Mouse (Mus musculus) spleen, adult 2 months (tissue): ENCODE measurements around the gene Trabd2b. TPM values are rescaled to one million over a fixed set of nuclear protein-coding genes. Genes with fewer than 3 reads are reported as not detected.

ENCODE experiments used
- DNase-seq, 2 experiments: peaks; one replicate each; pipeline versions ENCODE4 v3.0.0 to v3.0.0-alpha.2; 2012 to 2021; ENCODE audit warnings: low spot score in 2 of 2, low read depth in 1 of 2
- H3K27ac ChIP-seq: fragments of 200-500 bp; 2 replicates; pipeline ENCODE4 v1.5.1; 2012; ENCODE audit warnings: low read length, inconsistent platforms; ENCODE audit not compliant: insufficient read depth
- H3K27me3 ChIP-seq: fragments of 200-500 bp; 2 replicates; pipeline ENCODE4 v1.6.1; 2012; ENCODE audit warnings: mild to moderate bottlenecking, moderate library complexity, low read length, inconsistent platforms; ENCODE audit not compliant: control insufficient read depth, insufficient read depth
- H3K36me3 ChIP-seq: fragments of 200-500 bp; 2 replicates; pipeline ENCODE4 v1.6.1; 2012; ENCODE audit warnings: mild to moderate bottlenecking, low read length, inconsistent platforms; ENCODE audit not compliant: control insufficient read depth, insufficient read depth
- H3K4me1 ChIP-seq: fragments of 200-500 bp; 2 replicates; pipeline ENCODE4 v1.6.1; 2011; ENCODE audit warnings: inconsistent platforms; ENCODE audit not compliant: control insufficient read depth, insufficient read depth, insufficient read length
- H3K4me3 ChIP-seq: fragments of 200-500 bp; 2 replicates; pipeline ENCODE4 v1.5.1; 2011; ENCODE audit warnings: mild to moderate bottlenecking, inconsistent platforms; ENCODE audit not compliant: insufficient read depth, insufficient read length; ENCODE audit errors: extremely low read depth
- CTCF ChIP-seq: fragments of 200-500 bp; IDR thresholded peaks from 2 replicates; pipeline ENCODE4 v1.5.1; 2011; ENCODE audit warnings: mild to moderate bottlenecking, inconsistent platforms; ENCODE audit not compliant: insufficient read depth, insufficient read length, insufficient replicate concordance; ENCODE audit errors: extremely low read depth
- POLR2A ChIP-seq: fragments of 200-500 bp; IDR thresholded peaks from 2 replicates; pipeline ENCODE4 v1.6.1; 2011; ENCODE audit warnings: low read depth, low read length, inconsistent platforms
- WGBS: fragments of 180-500 bp; shearing (Covaris S2); methylation state at CpG from one replicate; pipeline ENCODE4 v1.1.7; 2018; 5-methylcytosine and 5-hydroxymethylcytosine counted together
- polyA plus RNA-seq: library from polyadenylated mRNA; depleted of rRNA; stranded (reverse); fragments of >200 nt; gene quantifications from 2 replicates; pipeline ENCODE4 v1.2.3, GENCODE M21; 2012; rRNA removed

Trabd2b gene
- polyA plus RNA-seq, 1 experiment = 0.42 TPM

DNA sequence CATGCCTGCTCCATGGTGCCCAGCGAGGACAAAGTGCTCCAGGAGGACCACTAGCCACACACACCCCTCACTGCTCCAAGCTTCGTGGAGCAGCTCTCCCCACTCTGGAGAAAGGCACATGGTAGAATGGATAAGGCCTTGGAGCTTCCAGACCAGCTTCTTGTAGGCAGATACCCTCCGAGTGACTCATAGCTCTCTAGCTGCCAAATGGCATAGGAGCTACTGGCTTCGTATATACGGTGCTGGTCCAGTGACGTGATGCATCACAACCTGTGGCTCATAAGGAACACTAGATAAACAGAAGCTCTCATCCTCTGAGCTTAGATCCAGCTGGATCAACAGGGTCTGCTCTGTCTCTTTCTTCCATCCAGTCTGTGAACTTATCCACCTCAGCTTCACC lies 244.0 kb downstream of the Trabd2b start:
- WGBS = 90% methylated on average over 6 of the region's 6 CpGs
- Histone ChIP-seq H3K4me1 (peaks cover 11% of the 10 kb centered on the region; the same call in 1 of the 2 replicates), H3K4me3 (no peak overlapping the region), H3K27ac (0 out of 2 replicates have a peak overlapping the region, but pooled peaks have one; percentile 72), H3K27me3 (no peaks in the 10 kb centered on the region), H3K36me3 (no peaks in the 10 kb centered on the region)
- DNase-seq = no peak
- TF ChIP-seq POLR2A (no peak), CTCF (no peak)

DNA sequence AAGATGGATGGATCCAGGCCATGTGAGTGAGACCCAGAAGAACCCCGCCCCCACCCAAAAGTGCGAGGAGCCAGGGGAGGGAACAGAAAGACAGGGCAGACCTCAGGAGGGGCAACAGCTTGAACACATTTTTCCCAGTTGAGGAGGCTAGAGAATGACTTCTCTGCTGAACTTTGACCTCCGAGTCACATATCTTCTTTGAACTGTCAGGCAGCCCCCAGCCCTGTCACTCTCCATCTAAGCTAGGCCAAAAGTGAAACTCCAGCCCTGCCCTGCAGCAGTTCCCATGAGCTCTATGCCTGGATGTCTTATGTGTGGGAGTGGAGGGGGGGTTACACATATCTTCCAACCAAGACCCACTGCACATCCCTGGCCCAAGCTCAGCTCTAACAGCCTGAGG lies 244.5 kb downstream of the Trabd2b start:
- Histone ChIP-seq H3K27ac (peak overlapping the region; percentile 72), H3K4me3 (no peak overlapping the region), H3K27me3 (no peaks in the 10 kb centered on the region), H3K36me3 (no peaks in the 10 kb centered on the region), H3K4me1 (peaks cover 11% of the 10 kb centered on the region; the same call in 1 of the 2 replicates)
- no peak for DNase-seq
- TF ChIP-seq POLR2A (no peak), CTCF (no peak)
- WGBS = 89% methylated on average over 3 of the region's 3 CpGs

DNA sequence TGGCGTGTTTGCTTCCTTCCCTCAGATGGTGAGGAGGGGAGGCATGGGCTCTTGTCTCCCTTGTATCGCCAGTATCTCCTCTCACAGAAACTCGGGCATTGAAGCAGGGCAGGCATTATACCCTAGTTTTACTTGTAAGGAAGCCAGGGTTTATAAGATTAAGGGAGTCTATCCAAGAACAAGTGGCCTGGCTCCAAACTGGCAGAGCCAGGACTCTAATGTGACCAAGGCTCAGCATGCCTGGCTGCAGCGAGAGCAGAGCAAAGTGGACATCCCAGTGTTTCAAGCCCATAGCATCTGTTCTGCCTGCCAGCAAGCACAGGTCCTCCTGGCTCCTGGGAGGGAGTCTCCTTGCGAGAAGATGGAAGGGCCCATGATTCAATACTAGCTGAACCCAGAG lies 245.1 kb downstream of the Trabd2b start:
- DNase-seq = no peak
- H3K4me1 ChIP-seq = peaks cover 11% of the 10 kb centered on the region; the same call in 1 of the 2 replicates
- TF ChIP-seq CTCF (no peak), POLR2A (no peak)
- no peaks in the 10 kb centered on the region for H3K36me3 ChIP-seq
- H3K27ac ChIP-seq = peak overlapping the region; percentile 72
- H3K27me3 ChIP-seq = no peaks in the 10 kb centered on the region
- 85% methylated on average over 5 of the region's 5 CpGs for WGBS
- H3K4me3 ChIP-seq = no peak overlapping the region

DNA sequence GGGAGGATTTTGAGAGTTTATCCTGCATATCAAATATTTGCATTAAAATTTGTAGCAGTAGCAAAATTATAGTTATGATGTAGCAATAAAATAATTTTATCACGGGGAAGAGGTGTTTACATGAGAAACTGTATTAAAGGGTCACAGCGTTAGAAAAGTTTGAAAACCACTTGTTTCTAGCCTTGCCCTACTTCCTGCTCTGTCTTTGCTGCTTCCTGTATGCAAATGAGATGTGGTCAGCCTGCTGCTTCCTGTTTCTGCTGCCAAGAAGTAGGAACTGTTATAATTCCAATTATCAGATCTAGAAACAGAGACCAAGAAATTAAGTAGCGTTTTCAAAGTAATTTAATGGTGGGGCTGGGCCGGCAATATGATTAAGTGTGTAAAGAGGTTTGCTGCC lies 245.9 kb downstream of the Trabd2b start:
- H3K27ac ChIP-seq = peak overlapping the region; percentile 71
- TF ChIP-seq CTCF = no peak
- 9% methylated on average over 4 of the region's 4 CpGs for WGBS

DNA sequence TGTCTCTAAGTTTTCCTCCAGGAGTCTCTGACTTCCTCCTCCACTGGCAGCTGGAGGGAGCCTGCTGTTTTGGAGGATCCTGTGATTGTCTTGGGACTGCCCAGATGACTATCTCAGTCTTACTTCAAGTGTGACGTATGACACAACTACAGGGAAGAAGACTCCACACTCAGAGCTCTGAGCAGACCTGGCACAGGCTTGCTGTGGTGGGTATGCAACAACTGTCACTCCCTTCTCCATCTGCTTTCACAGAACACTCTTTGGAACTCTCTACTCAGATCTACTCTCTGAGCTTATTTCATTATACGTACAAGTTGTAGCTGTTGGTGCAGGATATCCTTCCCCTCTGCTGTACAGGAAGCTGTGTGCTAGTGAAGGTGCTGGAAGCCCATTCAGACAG lies 251.4 kb downstream of the Trabd2b start:
- 55% methylated on average over 2 of the region's 2 CpGs for WGBS
- Histone ChIP-seq H3K4me1 (peaks cover 2% of the 10 kb centered on the region; the same call in 1 of the 2 replicates), H3K27me3 (no peaks in the 10 kb centered on the region), H3K4me3 (no peak overlapping the region), H3K36me3 (no peaks in the 10 kb centered on the region), H3K27ac (no peak overlapping the region)
- no peak for TF ChIP-seq CTCF
- DNase-seq = no peak

More for the DNA sequence above, 245.9 kb downstream of the Trabd2b start:
- no peak overlapping the region for H3K4me3 ChIP-seq
- no peaks in the 10 kb centered on the region for H3K27me3 ChIP-seq
- peak; percentile 29 to 63 for DNase-seq
- H3K4me1 ChIP-seq = peaks cover 11% of the 10 kb centered on the region; the same call in 1 of the 2 replicates
- no peaks in the 10 kb centered on the region for H3K36me3 ChIP-seq

DNA sequence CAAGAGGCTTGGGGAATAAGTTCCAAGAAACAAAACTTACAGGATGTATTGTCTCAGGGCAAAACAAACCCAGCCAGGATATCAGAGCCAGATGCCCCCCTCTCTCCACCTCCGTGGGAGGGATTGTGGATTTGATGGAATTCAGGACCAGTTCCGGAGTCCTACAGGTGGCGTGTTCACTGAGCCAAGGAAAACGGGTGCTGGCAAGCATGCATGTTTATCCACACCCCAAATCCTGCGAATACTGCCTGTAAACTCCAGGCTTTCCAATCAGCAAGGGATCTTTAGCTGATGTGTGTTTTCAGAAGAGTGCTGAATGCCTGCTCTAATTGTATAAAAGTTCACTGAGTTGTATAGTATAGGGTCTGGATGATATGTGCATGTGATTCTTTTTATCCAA lies 253.4 kb downstream of the Trabd2b start:
- no peak overlapping the region for H3K4me3 ChIP-seq
- DNase-seq = no peak
- no peaks in the 10 kb centered on the region for H3K4me1 ChIP-seq
- 91% methylated on average over 5 of the region's 5 CpGs for WGBS
- no peaks in the 10 kb centered on the region for H3K36me3 ChIP-seq
- no peaks in the 10 kb centered on the region for H3K27me3 ChIP-seq
- no peak overlapping the region for H3K27ac ChIP-seq
- TF ChIP-seq POLR2A (no peak), CTCF (no peak)

DNA sequence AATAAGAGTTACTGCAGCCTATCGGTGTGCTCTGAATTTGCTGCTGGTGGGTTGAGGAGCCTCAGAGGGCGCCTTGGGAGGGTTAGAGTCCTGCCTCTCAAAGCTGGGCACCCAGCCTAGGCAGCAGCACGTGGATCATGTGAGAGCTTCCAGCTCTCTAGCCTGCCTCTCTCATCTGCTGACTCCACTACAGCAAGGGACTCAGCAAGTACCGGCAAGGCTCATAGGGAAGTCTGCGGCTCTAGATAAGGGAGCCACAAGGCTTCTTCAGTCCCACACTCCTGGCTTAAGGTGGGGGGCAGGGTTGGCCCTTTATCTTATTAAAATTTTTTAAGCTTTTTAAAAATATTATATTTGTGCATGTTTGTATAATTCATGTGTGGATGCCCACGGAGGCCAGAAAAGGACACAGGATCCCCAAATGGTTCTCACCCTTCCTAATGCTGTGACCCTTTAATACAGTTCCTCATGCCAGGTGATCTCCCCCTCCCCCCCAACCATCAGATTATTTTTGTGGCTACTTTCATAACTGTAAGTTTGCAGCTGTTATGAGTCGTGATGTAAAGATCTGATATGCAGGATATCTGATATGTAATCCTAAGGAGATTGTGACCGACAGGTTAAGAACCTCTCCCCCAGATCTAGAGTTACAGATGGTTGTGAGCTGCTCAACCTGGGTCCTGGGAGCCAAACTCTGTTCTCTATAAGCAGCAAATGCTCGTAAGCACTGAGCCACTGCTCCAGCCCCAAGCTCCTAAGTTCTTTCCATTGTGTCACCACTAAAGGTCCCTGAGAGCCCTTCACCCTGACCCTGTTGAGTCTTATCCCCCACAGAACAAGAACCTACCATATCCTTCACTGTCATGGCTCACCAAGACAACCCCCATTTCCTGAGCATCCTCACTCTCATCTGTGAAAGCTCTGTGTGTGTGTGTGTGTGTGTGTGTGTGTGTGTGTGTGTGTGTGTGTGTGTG lies 257.8 kb downstream of the Trabd2b start:
- no peak for DNase-seq
- Histone ChIP-seq H3K27me3 (no peaks in the 10 kb centered on the region), H3K4me3 (no peak overlapping the region), H3K27ac (no peak overlapping the region), H3K36me3 (no peaks in the 10 kb centered on the region), H3K4me1 (no peaks in the 10 kb centered on the region)
- TF ChIP-seq CTCF = no peak
- TF ChIP-seq POLR2A = no peak
- WGBS = 39% methylated on average over 9 of the region's 9 CpGs

Other genes with a start within 250 kb of the Trabd2b start
- gene Skint11, start 243.3 kb upstream of the Trabd2b start, polyA plus RNA-seq = not detected in 2 replicates